Mouse (Mus musculus) forebrain, embryonic 10.5 days (tissue): ENCODE results near the gene Ly86. TPM values are rescaled to one million over a fixed set of nuclear protein-coding genes. Genes with fewer than 3 reads are reported as not detected.

ENCODE experiments used
- DNase-seq: peaks from one replicate; pipeline ENCODE4 v3.0.0-alpha.2; 2017; ENCODE audit warnings: low spot score; ENCODE audit errors: extremely low spot score
- H3K27ac ChIP-seq: fragments of 300-500 bp; sonication (generic); 2 replicates; pipeline ENCODE4 v1.5.1; 2016; ENCODE audit warnings: mild to moderate bottlenecking
- H3K27me3 ChIP-seq: fragments of 300-500 bp; sonication (generic); 2 replicates; pipeline ENCODE4 v1.6.1; 2016; ENCODE audit warnings: mild to moderate bottlenecking; ENCODE audit not compliant: poor library complexity, severe bottlenecking
- H3K36me3 ChIP-seq: fragments of 300-500 bp; sonication (generic); replicated peaks from 2 replicates; pipeline ENCODE4 v1.6.1; 2016; ENCODE audit warnings: mild to moderate bottlenecking, moderate library complexity
- H3K4me1 ChIP-seq: fragments of 300-500 bp; sonication (generic); 2 replicates; pipeline ENCODE4 v1.6.1; 2016
- H3K4me3 ChIP-seq: fragments of 300-500 bp; sonication (generic); 2 replicates; pipeline ENCODE4 v1.5.1; 2016; ENCODE audit warnings: mild to moderate bottlenecking, moderate library complexity
- H3K9me3 ChIP-seq: fragments of 300-500 bp; sonication (generic); 2 replicates; pipeline ENCODE4 v1.6.1; 2016; ENCODE audit warnings: mild to moderate bottlenecking, moderate library complexity
- WGBS: fragments of 180-500 bp; shearing (Covaris S2); methylation state at CpG from one replicate; pipeline ENCODE4 v1.1.7; 2016; 5-methylcytosine and 5-hydroxymethylcytosine counted together
- polyA plus RNA-seq: library from polyadenylated mRNA; unstranded; fragments of >200 nt; fragmentation: Nextera tagmentation; extraction: Ambion mirVana; gene quantifications from 2 replicates; pipeline ENCODE4 v1.2.1, GENCODE M21; 2016

Gene Ly86
- polyA plus RNA-seq, 1 experiment from 2014 or later = 4.2 TPM

- DNase-seq = no peak
- no peak overlapping the region for H3K27ac ChIP-seq
- H3K4me1 ChIP-seq = no peaks in the 10 kb centered on the region
- H3K4me3 ChIP-seq = no peak overlapping the region
- H3K9me3 ChIP-seq = no peaks in the 10 kb centered on the region
- WGBS = 87% methylated on average over 2 of the region's 2 CpGs
- H3K27me3 ChIP-seq = no peaks in the 10 kb centered on the region
- H3K36me3 ChIP-seq = no peaks in the 10 kb centered on the region
Measured at GRCm38 (mm10) chr13:37356549-37356948, 11.5 kb downstream of the Ly86 start.

- H3K4me3 ChIP-seq = no peak overlapping the region
- no peak overlapping the region for H3K27ac ChIP-seq
- H3K36me3 ChIP-seq = no peaks in the 10 kb centered on the region
- no peaks in the 10 kb centered on the region for H3K9me3 ChIP-seq
- WGBS = 86% methylated on average over 2 of the region's 2 CpGs
- no peaks in the 10 kb centered on the region for H3K27me3 ChIP-seq
- H3K4me1 ChIP-seq = no peaks in the 10 kb centered on the region
- DNase-seq = no peak
Measured at GRCm38 (mm10) chr13:37358112-37358511, 13.1 kb downstream of the Ly86 start.

GRCm38 (mm10) chr13:37361249-37361648 is 16.2 kb downstream of the Ly86 start:
- Histone ChIP-seq H3K27me3 (no peaks in the 10 kb centered on the region), H3K4me3 (no peak overlapping the region), H3K4me1 (no peaks in the 10 kb centered on the region), H3K9me3 (no peaks in the 10 kb centered on the region), H3K27ac (no peak overlapping the region), H3K36me3 (no peaks in the 10 kb centered on the region)
- WGBS = 86% methylated on average over 1 of the region's 1 CpGs
- DNase-seq = no peak

- Histone ChIP-seq H3K4me1 (no peaks in the 10 kb centered on the region), H3K27ac (no peak overlapping the region), H3K36me3 (no peaks in the 10 kb centered on the region), H3K4me3 (no peak overlapping the region), H3K9me3 (no peaks in the 10 kb centered on the region), H3K27me3 (no peaks in the 10 kb centered on the region)
- DNase-seq = no peak
- WGBS = 84% methylated on average over 5 of the region's 5 CpGs
Measured at GRCm38 (mm10) chr13:37364351-37364750, 19.3 kb downstream of the Ly86 start.

- no peaks in the 10 kb centered on the region for H3K27me3 ChIP-seq
- H3K4me1 ChIP-seq = peaks cover 12% of the 10 kb centered on the region
- no peak for DNase-seq
- H3K9me3 ChIP-seq = no peaks in the 10 kb centered on the region
- 79% methylated on average over 5 of the region's 5 CpGs for WGBS
- H3K27ac ChIP-seq = no peak overlapping the region
- no peak overlapping the region for H3K4me3 ChIP-seq
- H3K36me3 ChIP-seq = no peaks in the 10 kb centered on the region
Measured at GRCm38 (mm10) chr13:37376411-37376810, 31.4 kb downstream of the Ly86 start.

GRCm38 (mm10) chr13:37388222-37389202 is 43.5 kb downstream of the Ly86 start:
- Histone ChIP-seq H3K4me3 (no peak overlapping the region), H3K27me3 (no peaks in the 10 kb centered on the region), H3K9me3 (no peaks in the 10 kb centered on the region), H3K27ac (no peak overlapping the region), H3K36me3 (no peaks in the 10 kb centered on the region), H3K4me1 (no peaks in the 10 kb centered on the region)
- 77% methylated on average over 9 of the region's 9 CpGs for WGBS
- no peak for DNase-seq

- whole genome bisulfite sequencing = 87% methylated on average over 5 of the region's 5 CpGs
- DNase-seq = no peak
- H3K4me1 ChIP-seq = no peaks in the 10 kb centered on the region
Measured at GRCm38 (mm10) chr13:37389296-37389695, 44.3 kb downstream of the Ly86 start.

GRCm38 (mm10) chr13:37398791-37399190 is 53.8 kb downstream of the Ly86 start:
- H3K4me1 ChIP-seq = no peaks in the 10 kb centered on the region
- no peaks in the 10 kb centered on the region for H3K9me3 ChIP-seq
- WGBS = 83% methylated on average over 4 of the region's 4 CpGs
- H3K27me3 ChIP-seq = no peaks in the 10 kb centered on the region
- no peaks in the 10 kb centered on the region for H3K36me3 ChIP-seq
- no peak overlapping the region for H3K4me3 ChIP-seq
- no peak overlapping the region for H3K27ac ChIP-seq
- no peak for DNase-seq

More at GRCm38 (mm10) chr13:37389296-37389695, 44.3 kb downstream of the Ly86 start:
- H3K36me3 ChIP-seq = no peaks in the 10 kb centered on the region
- no peak overlapping the region for H3K27ac ChIP-seq
- no peaks in the 10 kb centered on the region for H3K27me3 ChIP-seq
- H3K4me3 ChIP-seq = no peak overlapping the region
- no peaks in the 10 kb centered on the region for H3K9me3 ChIP-seq

- no peak for DNase-seq
- H3K9me3 ChIP-seq = no peaks in the 10 kb centered on the region
- H3K4me1 ChIP-seq = no peaks in the 10 kb centered on the region
- H3K4me3 ChIP-seq = no peak overlapping the region
- H3K36me3 ChIP-seq = no peaks in the 10 kb centered on the region
- no peaks in the 10 kb centered on the region for H3K27me3 ChIP-seq
- no peak overlapping the region for H3K27ac ChIP-seq
- 95% methylated on average over 8 of the region's 8 CpGs for WGBS
Measured at GRCm38 (mm10) chr13:37399340-37399739, 54.3 kb downstream of the Ly86 start.

GRCm38 (mm10) chr13:37402421-37402820 is 57.4 kb downstream of the Ly86 start:
- Histone ChIP-seq H3K4me1 (no peaks in the 10 kb centered on the region), H3K27me3 (no peaks in the 10 kb centered on the region), H3K9me3 (no peaks in the 10 kb centered on the region), H3K4me3 (no peak overlapping the region), H3K27ac (no peak overlapping the region), H3K36me3 (no peaks in the 10 kb centered on the region)
- DNase-seq = no peak
- WGBS = 41% methylated on average over 3 of the region's 3 CpGs

GRCm38 (mm10) chr13:37403708-37404107 is 58.7 kb downstream of the Ly86 start:
- Histone ChIP-seq H3K36me3 (no peaks in the 10 kb centered on the region), H3K4me1 (no peaks in the 10 kb centered on the region), H3K27ac (no peak overlapping the region), H3K9me3 (no peaks in the 10 kb centered on the region), H3K27me3 (no peaks in the 10 kb centered on the region), H3K4me3 (no peak overlapping the region)
- no peak for DNase-seq
- 88% methylated on average over 2 of the region's 2 CpGs for WGBS

- DNase-seq = no peak
- no peaks in the 10 kb centered on the region for H3K27me3 ChIP-seq
- no peaks in the 10 kb centered on the region for H3K36me3 ChIP-seq
- H3K9me3 ChIP-seq = no peaks in the 10 kb centered on the region
- H3K4me3 ChIP-seq = no peak overlapping the region
- 94% methylated on average over 1 of the region's 1 CpGs for WGBS
- no peak overlapping the region for H3K27ac ChIP-seq
- no peaks in the 10 kb centered on the region for H3K4me1 ChIP-seq
Measured at GRCm38 (mm10) chr13:37415696-37416095, 70.7 kb downstream of the Ly86 start.

- 94% methylated on average over 6 of the region's 6 CpGs for WGBS
- Histone ChIP-seq H3K9me3 (no peaks in the 10 kb centered on the region), H3K27ac (no peak overlapping the region), H3K4me3 (no peak overlapping the region), H3K36me3 (no peaks in the 10 kb centered on the region), H3K4me1 (no peaks in the 10 kb centered on the region), H3K27me3 (no peaks in the 10 kb centered on the region)
- DNase-seq = no peak
Measured at GRCm38 (mm10) chr13:37423416-37423815, 78.4 kb downstream of the Ly86 start.
